Mouse (Mus musculus) bone marrow, adult 2 months (tissue): Measurements from ENCODE around the gene Zcchc17.
A peak's percentile ranks its signal among the peaks of the same experiment; 100 is the strongest.

Experiments
- CTCF ChIP-seq: fragments of 200-500 bp; IDR thresholded peaks from 2 replicates; pipeline ENCODE4 v1.5.1; 2011; ENCODE audit warnings: low read length, control low read depth; ENCODE audit not compliant: control insufficient read depth, insufficient read depth
- POLR2A ChIP-seq: fragments of 200-500 bp; IDR thresholded peaks from 2 replicates; pipeline ENCODE4 v1.6.1; 2011; ENCODE audit warnings: low read depth, mild to moderate bottlenecking, control low read depth, low read length, borderline replicate concordance; ENCODE audit not compliant: control insufficient read depth

GRCm38 (mm10) chr4:130391265-130391664, 31.5 kb upstream of the Zcchc17 start:
- TF ChIP-seq CTCF (peak; percentile 42; the same call in 1 of the 2 replicates), POLR2A (no peak)
